Mouse (Mus musculus) embryo, embryonic 9.5 days (tissue): ENCODE measurements around the gene Slc4a1ap.

Source experiments
- DNase-seq: peaks from one replicate; pipeline ENCODE4 v3.0.0-alpha.2; 2017; ENCODE audit errors: extremely low spot score

Gene Slc4a1ap

GRCm38 (mm10) chr5:31606151-31606550 is 79.4 kb downstream of the Slc4a1ap start:
- no peak for DNase-seq
